Mouse (Mus musculus) lung, postnatal 0 days (tissue): ENCODE measurements at regions not wholly inside any gene's neighbourhood (a gene's known extent, or its start where the extent isn't known, plus 50 kb on each side); places are given as distances from the start of the nearest gene placed in this dataset.

Experiments used
- CTCF ChIP-seq: IDR thresholded peaks from 2 replicates; pipeline ENCODE4 v1.5.1; 2016; ENCODE audit warnings: antibody characterized with exemption, mild to moderate bottlenecking
- EP300 ChIP-seq: IDR thresholded peaks from 2 replicates; pipeline ENCODE4 v1.6.1; 2016; ENCODE audit warnings: antibody characterized with exemption, mild to moderate bottlenecking, control low read depth

- TF ChIP-seq CTCF, result no peak
- TF ChIP-seq EP300, result no peak
Observed at GRCm38 (mm10) chr10:70778596-70778995, 122.8 kb upstream of the Phyhipl start.
